Mouse (Mus musculus) intestine, embryonic 14.5 days (tissue): Measurements from ENCODE around the gene Hpdl. TPM values are rescaled to one million over a fixed set of nuclear protein-coding genes. Genes with fewer than 3 reads are reported as not detected.
"Not testable (repeated sequence)": the region's sequence is repeated elsewhere in the genome, so short reads cannot be mapped to it uniquely, and the experiment has no call there.

Experiments used
- ATAC-seq: fragments of 200-750 bp; cut with Nextera tagmentation; replicated peaks from 2 replicates; pipeline ENCODE4 v1.8.0; 2017; ENCODE audit warnings: low read depth, moderate number of reproducible peaks, moderate TSS enrichment, moderate library complexity; ENCODE audit not compliant: low FRiP score, low TSS enrichment
- DNase-seq: peaks from one replicate; pipeline ENCODE4 v3.0.0-alpha.2; 2018; ENCODE audit warnings: low spot score
- H3K27ac ChIP-seq: fragments of 300-500 bp; sonication (generic); 2 replicates; pipeline ENCODE4 v1.5.1; 2014; ENCODE audit warnings: low read depth, mild to moderate bottlenecking, control low read depth
- H3K27me3 ChIP-seq: fragments of 300-500 bp; sonication (generic); replicated peaks from 2 replicates; pipeline ENCODE4 v1.6.1; 2014; ENCODE audit warnings: low read length, control low read depth; ENCODE audit not compliant: control insufficient read depth, insufficient read depth
- H3K36me3 ChIP-seq: fragments of 300-500 bp; sonication (generic); 2 replicates; pipeline ENCODE4 v1.6.1; 2014; ENCODE audit warnings: low read length, control low read depth; ENCODE audit not compliant: control insufficient read depth, insufficient read depth
- H3K4me1 ChIP-seq: fragments of 300-500 bp; sonication (generic); replicated peaks from 2 replicates; pipeline ENCODE4 v1.6.1; 2014; ENCODE audit warnings: low read length, control low read depth, mixed read lengths; ENCODE audit not compliant: control insufficient read depth, insufficient read depth
- H3K4me2 ChIP-seq: fragments of 300-500 bp; sonication (generic); 2 replicates; pipeline ENCODE4 v1.6.1; 2014; ENCODE audit warnings: low read length
- H3K4me3 ChIP-seq: fragments of 300-500 bp; sonication (generic); 2 replicates; pipeline ENCODE4 v1.5.1; 2014; ENCODE audit warnings: low read depth, low read length, control low read depth, mixed read lengths
- H3K9ac ChIP-seq: fragments of 300-500 bp; sonication (generic); 2 replicates; pipeline ENCODE4 v1.6.1; 2014; ENCODE audit warnings: mild to moderate bottlenecking, low read length
- H3K9me3 ChIP-seq: fragments of 300-500 bp; sonication (generic); 2 replicates; pipeline ENCODE4 v1.6.1; 2016; ENCODE audit warnings: low read length, control low read depth; ENCODE audit not compliant: control insufficient read depth
- WGBS: fragments of 180-500 bp; shearing (Covaris S2); extraction: QIAGEN DNeasy Blood & Tissue Kit; methylation state at CpG from one replicate; pipeline ENCODE4 v1.1.7; 2014; 5-methylcytosine and 5-hydroxymethylcytosine counted together
- polyA plus RNA-seq: library from polyadenylated mRNA; unstranded; fragments of >200 nt; fragmentation: Nextera tagmentation; extraction: Ambion mirVana; gene quantifications from 2 replicates; pipeline ENCODE4 v1.2.1, GENCODE M21; 2014

Hpdl gene
- polyA plus RNA-seq, 1 experiment from 2014 or later: 1.7 TPM

DNA sequence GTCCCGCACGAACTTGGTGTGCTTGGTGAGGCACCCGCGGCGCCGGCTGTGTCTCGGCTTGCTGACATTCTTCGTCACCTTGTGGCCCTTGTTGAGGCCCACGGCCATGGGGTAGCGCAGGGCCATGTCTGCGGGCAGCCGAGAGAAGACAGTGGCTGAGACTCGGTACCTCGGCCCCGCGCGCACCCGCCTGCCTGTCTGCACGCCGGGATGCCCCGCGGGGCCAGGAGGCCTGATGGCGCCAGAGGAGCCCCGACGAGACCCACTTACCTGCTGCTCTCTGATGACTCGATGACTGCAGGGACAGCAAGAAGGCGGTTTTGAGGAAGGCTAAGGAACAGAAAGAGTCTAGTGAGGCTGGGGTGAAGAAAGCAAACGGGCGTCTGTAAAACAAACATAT lies 18.6 kb upstream of the Hpdl start:
- not testable (repeated sequence) for H3K4me3 ChIP-seq, DNase-seq, H3K27ac ChIP-seq, H3K9ac ChIP-seq, H3K27me3 ChIP-seq, H3K4me1 ChIP-seq, ATAC-seq, H3K9me3 ChIP-seq, H3K4me2 ChIP-seq, H3K36me3 ChIP-seq
- 12% methylated on average over 19 of the region's 29 CpGs for WGBS

DNA sequence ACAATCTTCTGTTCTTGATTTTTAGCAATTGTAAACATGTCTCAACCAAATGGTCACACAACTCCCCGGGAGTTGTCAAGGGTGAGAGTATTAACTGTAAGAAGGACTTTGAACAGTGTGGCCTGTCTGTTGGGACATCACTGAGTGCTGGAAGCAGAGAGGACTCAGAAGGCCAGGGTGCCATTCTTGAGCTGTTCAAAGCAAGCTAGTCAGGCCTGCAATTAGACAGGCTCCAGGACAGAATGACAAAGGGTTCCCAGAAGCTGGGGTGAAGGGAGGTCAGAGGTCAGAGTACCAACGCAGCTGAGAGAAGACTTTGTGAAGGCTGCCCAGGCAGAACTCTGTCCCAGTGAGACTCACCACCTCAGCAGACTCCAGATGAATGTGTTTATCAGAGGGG lies 17.5 kb upstream of the Hpdl start:
- H3K27me3 ChIP-seq: peaks cover 7% of the 10 kb centered on the region; the same call in 1 of the 2 replicates
- H3K9me3 ChIP-seq: no peaks in the 10 kb centered on the region
- DNase-seq (no peak), ATAC-seq (no peak)
- H3K36me3 ChIP-seq: no peaks in the 10 kb centered on the region
- H3K27ac ChIP-seq: no peak overlapping the region
- 21% methylated on average over 2 of the region's 2 CpGs for WGBS
- no peak overlapping the region for H3K4me3 ChIP-seq
- no peak overlapping the region for H3K9ac ChIP-seq
- H3K4me1 ChIP-seq: no peaks in the 10 kb centered on the region
- no peak overlapping the region for H3K4me2 ChIP-seq

DNA sequence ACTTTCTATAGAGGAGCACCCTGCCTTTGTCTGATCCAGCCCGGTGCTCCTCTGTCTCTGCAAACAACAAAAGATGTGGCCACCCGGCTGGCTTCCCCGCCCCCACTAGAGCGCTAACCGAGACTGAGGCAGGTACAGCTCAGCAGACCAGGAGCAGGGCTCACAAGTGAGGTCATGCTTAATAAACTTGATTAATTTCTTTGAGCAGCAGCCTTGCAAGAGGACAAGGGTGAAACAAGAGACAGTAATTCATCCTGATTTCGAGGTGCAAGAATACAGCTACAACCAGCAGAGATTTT lies 8.5 kb upstream of the Hpdl start:
- no peak overlapping the region for H3K27ac ChIP-seq
- DNase-seq: no peak
- WGBS: 22% methylated on average over 6 of the region's 6 CpGs

GRCm38 (mm10) chr4:116829364-116830069 lies 8.0 kb upstream of the Hpdl start:
- H3K4me3 ChIP-seq: no peak overlapping the region
- no peak overlapping the region for H3K27ac ChIP-seq
- H3K27me3 ChIP-seq: no peaks in the 10 kb centered on the region
- WGBS: 38% methylated on average over 6 of the region's 6 CpGs
- H3K4me2 ChIP-seq: no peak overlapping the region
- H3K36me3 ChIP-seq: no peaks in the 10 kb centered on the region
- H3K9me3 ChIP-seq: no peaks in the 10 kb centered on the region
- peaks cover 4% of the 10 kb centered on the region; the same call in 1 of the 2 replicates for H3K4me1 ChIP-seq
- no peak for DNase-seq
- ATAC-seq: no peak
- no peak overlapping the region for H3K9ac ChIP-seq

More for the DNA sequence above, 8.5 kb upstream of the Hpdl start:
- peaks cover 4% of the 10 kb centered on the region; the same call in 1 of the 2 replicates for H3K4me1 ChIP-seq
- no peaks in the 10 kb centered on the region for H3K9me3 ChIP-seq
- H3K27me3 ChIP-seq: no peaks in the 10 kb centered on the region
- H3K9ac ChIP-seq: no peak overlapping the region
- H3K36me3 ChIP-seq: no peaks in the 10 kb centered on the region
- H3K4me3 ChIP-seq: no peak overlapping the region
- H3K4me2 ChIP-seq: no peak overlapping the region
- ATAC-seq: no peak

DNA sequence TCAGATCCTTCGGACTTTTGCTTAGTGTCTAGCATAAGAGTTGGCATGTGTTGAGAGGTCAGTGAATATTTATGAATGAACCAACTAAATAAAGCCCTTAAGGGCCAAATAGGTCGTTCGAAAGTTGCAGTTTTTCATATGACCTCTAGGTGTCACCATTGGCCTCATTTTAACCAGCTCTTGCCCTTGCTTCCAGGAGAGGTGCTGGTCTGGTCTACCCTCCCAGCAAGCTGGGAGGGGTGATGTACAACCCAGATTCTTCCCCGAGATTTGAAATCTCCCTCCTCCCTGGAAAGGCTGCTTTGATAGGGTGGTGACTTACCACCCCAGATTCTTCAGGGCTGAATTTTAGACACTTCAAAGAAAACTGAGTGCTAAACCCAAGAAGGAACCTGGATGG lies 6.3 kb upstream of the Hpdl start:
- ATAC-seq (peak; percentile 50; the same call in 1 of the 2 replicates), DNase-seq (peak; percentile 62)
- 1% methylated on average over 4 of the region's 4 CpGs for WGBS
- Histone ChIP-seq H3K27me3 (no peaks in the 10 kb centered on the region), H3K9me3 (no peaks in the 10 kb centered on the region), H3K9ac (no peak overlapping the region), H3K4me2 (no peak overlapping the region), H3K4me1 (peaks cover 4% of the 10 kb centered on the region; the same call in 1 of the 2 replicates), H3K4me3 (no peak overlapping the region), H3K36me3 (no peaks in the 10 kb centered on the region), H3K27ac (no peak overlapping the region)

GRCm38 (mm10) chr4:116824541-116825004 lies 3.1 kb upstream of the Hpdl start:
- H3K9ac ChIP-seq: peak overlapping the region; percentile 59
- H3K4me3 ChIP-seq: peak overlapping the region; percentile 58
- no peaks in the 10 kb centered on the region for H3K36me3 ChIP-seq
- peaks cover 14% of the 10 kb centered on the region for H3K27me3 ChIP-seq
- H3K9me3 ChIP-seq: no peaks in the 10 kb centered on the region
- 0 out of 2 replicates have a peak, but pooled peaks have one; percentile 5 for ATAC-seq
- peak; percentile 79 for DNase-seq
- H3K27ac ChIP-seq: peak overlapping the region; percentile 52; the same call in 1 of the 2 replicates
- WGBS: under 1% methylated on average over 29 of the region's 29 CpGs
- peak overlapping the region; percentile 72 for H3K4me2 ChIP-seq
- peaks cover 11% of the 10 kb centered on the region for H3K4me1 ChIP-seq

- H3K4me3 ChIP-seq: peak overlapping the region; percentile 51
- H3K36me3 ChIP-seq: peaks cover 14% of the 10 kb centered on the region
- DNase-seq: peak; percentile 84
- no peak overlapping the region for H3K27ac ChIP-seq
- no peaks in the 10 kb centered on the region for H3K9me3 ChIP-seq
- peak; percentile 79 for ATAC-seq
- peaks cover 17% of the 10 kb centered on the region for H3K27me3 ChIP-seq
- WGBS: under 1% methylated on average over 51 of the region's 51 CpGs
- H3K4me2 ChIP-seq: peak overlapping the region; percentile 99
- H3K4me1 ChIP-seq: peaks cover 11% of the 10 kb centered on the region
- peak overlapping the region; percentile 34 for H3K9ac ChIP-seq
Measured at GRCm38 (mm10) chr4:116820902-116821693, 409 bp downstream of the Hpdl start.

- H3K27ac ChIP-seq: no peak overlapping the region
- peaks cover 9% of the 10 kb centered on the region for H3K4me1 ChIP-seq
- H3K9ac ChIP-seq: peak overlapping the region; percentile 34
- H3K9me3 ChIP-seq: no peaks in the 10 kb centered on the region
- peaks cover 17% of the 10 kb centered on the region for H3K27me3 ChIP-seq
- H3K4me3 ChIP-seq: peak overlapping the region; percentile 51
- peak overlapping the region; percentile 99 for H3K4me2 ChIP-seq
- DNase-seq (peak; percentile 56), ATAC-seq (no peak; the same call in 1 of the 2 replicates)
- H3K36me3 ChIP-seq: peaks cover 15% of the 10 kb centered on the region
- WGBS: 26% methylated on average over 32 of the region's 32 CpGs
Measured at GRCm38 (mm10) chr4:116819968-116820901, 1.3 kb downstream of the Hpdl start.
